Comparison of ENCODE assay signal across 9 mouse cellular contexts in the genomic region with DNA sequence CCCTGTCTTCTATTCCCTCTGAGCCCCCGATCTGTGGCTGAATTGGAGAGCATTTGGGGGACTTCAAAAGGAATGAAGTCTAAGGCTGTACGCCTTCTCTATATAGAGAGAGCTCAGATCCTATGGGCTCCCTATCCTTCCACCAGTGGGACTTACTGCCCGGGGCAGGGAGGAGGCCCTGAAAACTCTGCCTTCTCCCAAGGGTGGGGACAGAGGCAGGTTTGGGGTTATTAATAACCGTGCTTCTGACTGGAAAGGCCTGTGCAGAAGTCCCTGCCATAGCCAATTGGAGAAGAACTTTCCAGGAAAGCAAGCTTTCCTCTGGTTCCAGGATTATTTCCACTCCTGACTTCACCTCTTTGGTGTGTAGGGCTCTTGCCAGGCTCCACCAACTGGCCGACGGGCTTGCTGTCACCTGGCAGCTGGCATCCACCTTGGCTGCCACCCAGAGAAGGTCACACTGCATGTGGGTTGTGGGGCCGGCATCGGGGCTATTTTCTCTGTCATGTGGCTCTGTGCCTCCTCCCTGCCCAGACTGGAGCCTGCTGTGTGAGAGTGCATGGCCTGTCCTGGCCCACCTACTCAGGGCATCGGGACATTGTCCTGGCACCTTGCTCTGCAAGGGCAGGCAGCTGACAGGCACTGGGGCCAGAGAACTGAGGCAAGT.
A peak's percentile ranks its signal among the peaks of the same experiment; 100 is the strongest.
DNase-seq lines count a peak whose midpoint lies in the region; ATAC-seq lines count a peak whose summit lies in the region.
"Had no signal": no experiment of that assay in that cellular context is flagged by ENCODE, and none has a peak within 500 bp of the region (broad histone marks: within the 10 kb centered on the region; RNA-seq: fewer than 3 reads in every experiment).

No protein-coding gene starts in this region.

- peaks cover 48% of the 10 kb centered on the region for H3K27me3 ChIP-seq in forebrain, embryonic 10.5 days (ENCODE audit: poor library complexity, severe bottlenecking)
- no peaks in the 10 kb centered on the region for H3K27me3 ChIP-seq in forebrain, embryonic 14.5 days (replicated peaks; ENCODE audit: control insufficient read depth, insufficient read depth, low read length)

- no peak for ATAC-seq in forebrain, embryonic 14.5 days

- H3K4me2 ChIP-seq in forebrain, embryonic 14.5 days (ENCODE audit: low read length), result no peak overlapping the region
- H3K4me2 ChIP-seq: lung, embryonic 14.5 days had no signal

- no peaks in the 10 kb centered on the region for H3K36me3 ChIP-seq in forebrain, embryonic 10.5 days (replicated peaks)
- H3K36me3 ChIP-seq in forebrain, embryonic 14.5 days (ENCODE audit: control insufficient read depth, insufficient read depth, low read length), result no peaks in the 10 kb centered on the region

- no peaks in the 10 kb centered on the region for H3K9me3 ChIP-seq in forebrain, embryonic 10.5 days
- H3K9me3 ChIP-seq in forebrain, embryonic 14.5 days (replicated peaks; ENCODE audit: control insufficient read depth, low read length), result no peaks in the 10 kb centered on the region

- 91% methylated on average over 9 of the region's 9 CpGs for WGBS in forebrain, embryonic 10.5 days
- 80% methylated on average over 9 of the region's 9 CpGs for WGBS in forebrain, embryonic 14.5 days

- H3K4me1 ChIP-seq in forebrain, embryonic 10.5 days, result peaks cover 30% of the 10 kb centered on the region
- peaks cover 4% of the 10 kb centered on the region for H3K4me1 ChIP-seq in forebrain, embryonic 14.5 days (ENCODE audit: control insufficient read depth, insufficient read depth, low read length)

- H3K4me3 ChIP-seq in forebrain, embryonic 10.5 days, result no peak overlapping the region
- H3K4me3 ChIP-seq in forebrain, embryonic 14.5 days (ENCODE audit: low read depth, low read length), result no peak overlapping the region

- H3K9ac ChIP-seq in forebrain, embryonic 14.5 days (ENCODE audit: low read length), result no peak overlapping the region
- H3K9ac ChIP-seq: lung, embryonic 14.5 days had no signal

- H3K27ac ChIP-seq in forebrain, embryonic 10.5 days, result peak overlapping the region; percentile 1; the same call in 1 of the 2 replicates
- H3K27ac ChIP-seq in forebrain, embryonic 14.5 days (ENCODE audit: low read depth, low read length), result no peak overlapping the region

- DNase-seq in forebrain, embryonic 10.5 days (ENCODE audit: extremely low spot score, low spot score), result no peak
- DNase-seq in forebrain, embryonic 14.5 days (ENCODE audit: low spot score), result no peak
- DNase-seq in cerebellum, adult 18-20 months, result peak; percentile 69 to 71
- DNase-seq in heart, adult 18-20 months, result peak; percentile 86 to 91
- DNase-seq in kidney, adult 9 months, result peak; percentile 73
- DNase-seq in natural killer cell, adult 2 months (ENCODE audit: low spot score in 2 of 2), result no peak
- DNase-seq in urinary bladder, postnatal 14 days (ENCODE audit: low spot score), result no peak
- DNase-seq in right cerebral cortex, adult 2 months (ENCODE audit: low spot score in 2 of 2), result no peak
- DNase-seq: lung, embryonic 14.5 days had no signal

Comparison
In these comparisons a context has a peak if more than half of its experiments do, and no peak if none do; other contexts are left out.
1. DNase-seq: peak in cerebellum, adult 18-20 months (2 of 2), heart, adult 18-20 months (2 of 2) and kidney, adult 9 months (single experiment); none in forebrain, embryonic 10.5 days (single experiment), forebrain, embryonic 14.5 days (single experiment), natural killer cell, adult 2 months (0 of 2), urinary bladder, postnatal 14 days (single experiment) and right cerebral cortex, adult 2 months (0 of 2).